Mouse (Mus musculus): ENCODE data around the gene Prim1. TPM values are rescaled to one million over a fixed set of nuclear protein-coding genes. Genes with fewer than 3 reads are reported as not detected.

Prim1 gene
- polyA plus RNA-seq, 1 experiment = 25.4 TPM

- DNase-seq (ENCODE audit: low read depth) = no peak
- no peak for TF ChIP-seq POLR2A (IDR thresholded peaks at IDR 0.05; ENCODE audit: borderline replicate concordance, extremely low read depth, insufficient read depth, insufficient read length, poor library complexity, severe bottlenecking)
- TF ChIP-seq CTCF (IDR thresholded peaks at IDR 0.05; ENCODE audit: borderline replicate concordance, extremely low read depth, insufficient read depth, insufficient read length) = no peak
Observed at GRCm38 (mm10) chr10:128004918-128005317, 10.1 kb upstream of the Prim1 start.

- no peak for DNase-seq (ENCODE audit: low read depth)
- TF ChIP-seq POLR2A (IDR thresholded peaks at IDR 0.05; ENCODE audit: borderline replicate concordance, extremely low read depth, insufficient read depth, insufficient read length, poor library complexity, severe bottlenecking) = no peak
- no peak for TF ChIP-seq CTCF (IDR thresholded peaks at IDR 0.05; ENCODE audit: borderline replicate concordance, extremely low read depth, insufficient read depth, insufficient read length)
Observed at GRCm38 (mm10) chr10:128005479-128005878, 9.5 kb upstream of the Prim1 start.

GRCm38 (mm10) chr10:128007446-128007845 lies 7.5 kb upstream of the Prim1 start, which contains the start of gene Hsd17b6:
TSS of gene Hsd17b6 (minus strand) at chr10:128007611.
- no peak for TF ChIP-seq POLR2A (IDR thresholded peaks at IDR 0.05; ENCODE audit: borderline replicate concordance, extremely low read depth, insufficient read depth, insufficient read length, poor library complexity, severe bottlenecking)
- TF ChIP-seq CTCF (IDR thresholded peaks at IDR 0.05; ENCODE audit: borderline replicate concordance, extremely low read depth, insufficient read depth, insufficient read length) = no peak
- no peak for DNase-seq (ENCODE audit: low read depth)

- TF ChIP-seq CTCF (IDR thresholded peaks at IDR 0.05; ENCODE audit: borderline replicate concordance, extremely low read depth, insufficient read depth, insufficient read length) (peak; percentile 66; the same call in 1 of the 2 replicates), POLR2A (IDR thresholded peaks at IDR 0.05; ENCODE audit: borderline replicate concordance, extremely low read depth, insufficient read depth, insufficient read length, poor library complexity, severe bottlenecking) (no peak)
- peak; percentile 92 for DNase-seq (ENCODE audit: low read depth)
Observed at GRCm38 (mm10) chr10:128008207-128008889, 6.6 kb upstream of the Prim1 start.

- no peak for TF ChIP-seq POLR2A (IDR thresholded peaks at IDR 0.05; ENCODE audit: borderline replicate concordance, extremely low read depth, insufficient read depth, insufficient read length, poor library complexity, severe bottlenecking)
- DNase-seq (ENCODE audit: low read depth) = no peak
Observed at GRCm38 (mm10) chr10:128009735-128010134, 5.2 kb upstream of the Prim1 start.

- no peak for DNase-seq (ENCODE audit: low read depth)
- TF ChIP-seq CTCF (IDR thresholded peaks at IDR 0.05; ENCODE audit: borderline replicate concordance, extremely low read depth, insufficient read depth, insufficient read length) (no peak), POLR2A (IDR thresholded peaks at IDR 0.05; ENCODE audit: borderline replicate concordance, extremely low read depth, insufficient read depth, insufficient read length, poor library complexity, severe bottlenecking) (no peak)
Observed at GRCm38 (mm10) chr10:128022196-128022595, 7.2 kb downstream of the Prim1 start.

- TF ChIP-seq CTCF (IDR thresholded peaks at IDR 0.05; ENCODE audit: borderline replicate concordance, extremely low read depth, insufficient read depth, insufficient read length) (no peak), POLR2A (IDR thresholded peaks at IDR 0.05; ENCODE audit: borderline replicate concordance, extremely low read depth, insufficient read depth, insufficient read length, poor library complexity, severe bottlenecking) (no peak)
- DNase-seq (ENCODE audit: low read depth) = no peak
Observed at GRCm38 (mm10) chr10:128023496-128023895, 8.5 kb downstream of the Prim1 start.

GRCm38 (mm10) chr10:128029931-128030330 lies 15.0 kb downstream of the Prim1 start:
- DNase-seq (ENCODE audit: low read depth) = no peak
- no peak for TF ChIP-seq CTCF (IDR thresholded peaks at IDR 0.05; ENCODE audit: borderline replicate concordance, extremely low read depth, insufficient read depth, insufficient read length)
- no peak for TF ChIP-seq POLR2A (IDR thresholded peaks at IDR 0.05; ENCODE audit: borderline replicate concordance, extremely low read depth, insufficient read depth, insufficient read length, poor library complexity, severe bottlenecking)

GRCm38 (mm10) chr10:128030860-128031259 lies 15.9 kb downstream of the Prim1 start:
- no peak for DNase-seq (ENCODE audit: low read depth)
- TF ChIP-seq CTCF (IDR thresholded peaks at IDR 0.05; ENCODE audit: borderline replicate concordance, extremely low read depth, insufficient read depth, insufficient read length) (no peak), POLR2A (IDR thresholded peaks at IDR 0.05; ENCODE audit: borderline replicate concordance, extremely low read depth, insufficient read depth, insufficient read length, poor library complexity, severe bottlenecking) (no peak)

GRCm38 (mm10) chr10:128036746-128037425 lies 21.9 kb downstream of the Prim1 start:
- no peak for TF ChIP-seq POLR2A (IDR thresholded peaks at IDR 0.05; ENCODE audit: borderline replicate concordance, extremely low read depth, insufficient read depth, insufficient read length, poor library complexity, severe bottlenecking)
- no peak for TF ChIP-seq CTCF (IDR thresholded peaks at IDR 0.05; ENCODE audit: borderline replicate concordance, extremely low read depth, insufficient read depth, insufficient read length)
- DNase-seq (ENCODE audit: low read depth) = peak; percentile 50

- DNase-seq (ENCODE audit: low read depth) = no peak
- no peak for TF ChIP-seq POLR2A (IDR thresholded peaks at IDR 0.05; ENCODE audit: borderline replicate concordance, extremely low read depth, insufficient read depth, insufficient read length, poor library complexity, severe bottlenecking)
- no peak for TF ChIP-seq CTCF (IDR thresholded peaks at IDR 0.05; ENCODE audit: borderline replicate concordance, extremely low read depth, insufficient read depth, insufficient read length)
Observed at GRCm38 (mm10) chr10:128037921-128038320, 23.0 kb downstream of the Prim1 start.

- TF ChIP-seq CTCF (IDR thresholded peaks at IDR 0.05; ENCODE audit: borderline replicate concordance, extremely low read depth, insufficient read depth, insufficient read length) = no peak
- TF ChIP-seq POLR2A (IDR thresholded peaks at IDR 0.05; ENCODE audit: borderline replicate concordance, extremely low read depth, insufficient read depth, insufficient read length, poor library complexity, severe bottlenecking) = no peak
- DNase-seq (ENCODE audit: low read depth) = no peak
Observed at GRCm38 (mm10) chr10:128039167-128039566, 24.2 kb downstream of the Prim1 start.
